Mouse (Mus musculus) forebrain, embryonic 13.5 days (tissue): ENCODE measurements at regions not wholly inside any gene's neighbourhood (a gene's known extent, or its start where the extent isn't known, plus 50 kb on each side); places are given as distances from the start of the nearest gene placed in this dataset.

Source experiments
- ATAC-seq: fragments of 200-750 bp; cut with Nextera tagmentation; 2 replicates; pipeline ENCODE4 v1.8.0; 2017
- H3K27ac ChIP-seq: fragments of 300-500 bp; sonication (generic); 2 replicates; pipeline ENCODE4 v1.5.1; 2015; ENCODE audit warnings: inconsistent platforms, mild to moderate bottlenecking, moderate library complexity
- H3K27me3 ChIP-seq: fragments of 300-500 bp; sonication (generic); 2 replicates; pipeline ENCODE4 v1.6.1; 2015; ENCODE audit warnings: mild to moderate bottlenecking, inconsistent platforms
- H3K36me3 ChIP-seq: fragments of 300-500 bp; sonication (generic); 2 replicates; pipeline ENCODE4 v1.6.1; 2015; ENCODE audit warnings: mild to moderate bottlenecking, inconsistent platforms; ENCODE audit not compliant: poor library complexity, severe bottlenecking
- H3K4me1 ChIP-seq: fragments of 300-500 bp; sonication (generic); 2 replicates; pipeline ENCODE4 v1.6.1; 2015; ENCODE audit warnings: inconsistent platforms
- H3K4me2 ChIP-seq: fragments of 300-500 bp; sonication (generic); 2 replicates; pipeline ENCODE4 v1.6.1; 2015; ENCODE audit warnings: inconsistent platforms, mild to moderate bottlenecking, moderate library complexity
- H3K4me3 ChIP-seq: fragments of 300-500 bp; sonication (generic); 2 replicates; pipeline ENCODE4 v1.5.1; 2015; ENCODE audit warnings: mild to moderate bottlenecking, inconsistent platforms
- H3K9ac ChIP-seq: fragments of 300-500 bp; sonication (generic); 2 replicates; pipeline ENCODE4 v1.6.1; 2015; ENCODE audit warnings: mild to moderate bottlenecking, inconsistent platforms
- H3K9me3 ChIP-seq: fragments of 300-500 bp; sonication (generic); replicated peaks from 2 replicates; pipeline ENCODE4 v1.6.1; 2016; ENCODE audit warnings: inconsistent platforms
- WGBS: fragments of 180-500 bp; shearing (Covaris S2); methylation state at CpG from one replicate; pipeline ENCODE4 v1.1.7; 2015; 5-methylcytosine and 5-hydroxymethylcytosine counted together

GRCm38 (mm10) chr7:130036235-130036634 is 444.6 kb downstream of the Wdr11 start:
- 11% methylated on average over 5 of the region's 5 CpGs for WGBS
- Histone ChIP-seq H3K4me2 (no peak overlapping the region), H3K9ac (no peak overlapping the region), H3K27me3 (peaks cover 7% of the 10 kb centered on the region), H3K4me1 (peaks cover 12% of the 10 kb centered on the region), H3K36me3 (no peaks in the 10 kb centered on the region), H3K9me3 (no peaks in the 10 kb centered on the region), H3K4me3 (no peak overlapping the region), H3K27ac (no peak overlapping the region)
- ATAC-seq, result no peak

- no peak overlapping the region for H3K9ac ChIP-seq
- no peak overlapping the region for H3K4me2 ChIP-seq
- peaks cover 12% of the 10 kb centered on the region for H3K4me1 ChIP-seq
- no peaks in the 10 kb centered on the region for H3K9me3 ChIP-seq
- peaks cover 7% of the 10 kb centered on the region for H3K27me3 ChIP-seq
- H3K36me3 ChIP-seq, result no peaks in the 10 kb centered on the region
- H3K4me3 ChIP-seq, result no peak overlapping the region
- 64% methylated on average over 8 of the region's 8 CpGs for WGBS
- ATAC-seq, result no peak
- H3K27ac ChIP-seq, result no peak overlapping the region
Observed at GRCm38 (mm10) chr7:130036845-130037572, 445.3 kb downstream of the Wdr11 start.

GRCm38 (mm10) chr7:130037573-130037925 is 445.9 kb downstream of the Wdr11 start:
- H3K36me3 ChIP-seq, result no peaks in the 10 kb centered on the region
- no peak overlapping the region for H3K4me3 ChIP-seq
- WGBS, result 83% methylated on average over 4 of the region's 4 CpGs
- H3K27me3 ChIP-seq, result peaks cover 7% of the 10 kb centered on the region
- H3K9me3 ChIP-seq, result no peaks in the 10 kb centered on the region
- no peak overlapping the region for H3K4me2 ChIP-seq
- ATAC-seq, result no peak
- no peak overlapping the region for H3K9ac ChIP-seq
- peaks cover 12% of the 10 kb centered on the region for H3K4me1 ChIP-seq
- H3K27ac ChIP-seq, result no peak overlapping the region

- Histone ChIP-seq H3K9me3 (no peaks in the 10 kb centered on the region), H3K4me1 (peaks cover 12% of the 10 kb centered on the region), H3K27me3 (peaks cover 10% of the 10 kb centered on the region), H3K4me2 (no peak overlapping the region), H3K4me3 (no peak overlapping the region), H3K27ac (no peak overlapping the region), H3K9ac (no peak overlapping the region), H3K36me3 (no peaks in the 10 kb centered on the region)
- no peak for ATAC-seq
- WGBS, result 84% methylated on average over 8 of the region's 8 CpGs
Observed at GRCm38 (mm10) chr7:130040596-130040995, 448.9 kb downstream of the Wdr11 start.

GRCm38 (mm10) chr7:130041402-130041965 is 449.8 kb downstream of the Wdr11 start:
- ATAC-seq, result no peak
- Histone ChIP-seq H3K9me3 (no peaks in the 10 kb centered on the region), H3K4me1 (peaks cover 9% of the 10 kb centered on the region), H3K36me3 (no peaks in the 10 kb centered on the region), H3K9ac (no peak overlapping the region), H3K4me2 (no peak overlapping the region), H3K27me3 (peaks cover 14% of the 10 kb centered on the region), H3K4me3 (no peak overlapping the region), H3K27ac (no peak overlapping the region)
- WGBS, result 94% methylated on average over 11 of the region's 11 CpGs

GRCm38 (mm10) chr7:130042296-130042910 is 450.7 kb downstream of the Wdr11 start:
- WGBS, result 49% methylated on average over 5 of the region's 5 CpGs
- H3K9me3 ChIP-seq, result no peaks in the 10 kb centered on the region
- no peak overlapping the region for H3K4me2 ChIP-seq
- peaks cover 19% of the 10 kb centered on the region for H3K27me3 ChIP-seq
- no peak overlapping the region for H3K27ac ChIP-seq
- no peaks in the 10 kb centered on the region for H3K36me3 ChIP-seq
- no peak overlapping the region for H3K4me3 ChIP-seq
- no peak overlapping the region for H3K9ac ChIP-seq
- no peak for ATAC-seq
- H3K4me1 ChIP-seq, result no peaks in the 10 kb centered on the region

- H3K9me3 ChIP-seq, result no peaks in the 10 kb centered on the region
- H3K9ac ChIP-seq, result no peak overlapping the region
- no peaks in the 10 kb centered on the region for H3K36me3 ChIP-seq
- ATAC-seq, result no peak
- H3K27ac ChIP-seq, result no peak overlapping the region
- WGBS, result 68% methylated on average over 21 of the region's 21 CpGs
- H3K4me2 ChIP-seq, result no peak overlapping the region
- peaks cover 22% of the 10 kb centered on the region for H3K27me3 ChIP-seq
- peaks cover 7% of the 10 kb centered on the region; the same call in 1 of the 2 replicates for H3K4me1 ChIP-seq
- no peak overlapping the region for H3K4me3 ChIP-seq
Observed at GRCm38 (mm10) chr7:130043397-130044234, 452.0 kb downstream of the Wdr11 start.

GRCm38 (mm10) chr7:130044235-130044553 is 452.5 kb downstream of the Wdr11 start:
- Histone ChIP-seq H3K9ac (no peak overlapping the region), H3K9me3 (no peaks in the 10 kb centered on the region), H3K27me3 (peaks cover 22% of the 10 kb centered on the region), H3K4me3 (no peak overlapping the region), H3K27ac (no peak overlapping the region), H3K36me3 (no peaks in the 10 kb centered on the region), H3K4me2 (no peak overlapping the region), H3K4me1 (peaks cover 7% of the 10 kb centered on the region; the same call in 1 of the 2 replicates)
- 87% methylated on average over 6 of the region's 6 CpGs for WGBS
- ATAC-seq, result no peak

GRCm38 (mm10) chr7:130044581-130044980 is 452.9 kb downstream of the Wdr11 start:
- H3K9me3 ChIP-seq, result no peaks in the 10 kb centered on the region
- no peaks in the 10 kb centered on the region for H3K36me3 ChIP-seq
- no peak overlapping the region for H3K9ac ChIP-seq
- no peak overlapping the region for H3K4me3 ChIP-seq
- WGBS, result 67% methylated on average over 6 of the region's 6 CpGs
- no peak for ATAC-seq
- H3K27me3 ChIP-seq, result peaks cover 22% of the 10 kb centered on the region
- peaks cover 7% of the 10 kb centered on the region; the same call in 1 of the 2 replicates for H3K4me1 ChIP-seq
- no peak overlapping the region for H3K4me2 ChIP-seq
- H3K27ac ChIP-seq, result no peak overlapping the region

- Histone ChIP-seq H3K9ac (no peak overlapping the region), H3K27me3 (peaks cover 20% of the 10 kb centered on the region; the same call in 1 of the 2 replicates), H3K27ac (no peak overlapping the region), H3K4me3 (no peak overlapping the region), H3K36me3 (no peaks in the 10 kb centered on the region), H3K4me1 (peaks cover 7% of the 10 kb centered on the region; the same call in 1 of the 2 replicates), H3K9me3 (no peaks in the 10 kb centered on the region), H3K4me2 (no peak overlapping the region)
- WGBS, result 69% methylated on average over 2 of the region's 2 CpGs
- ATAC-seq, result no peak
Observed at GRCm38 (mm10) chr7:130046086-130046485, 454.4 kb downstream of the Wdr11 start.

GRCm38 (mm10) chr7:130047293-130048034 is 455.8 kb downstream of the Wdr11 start:
- no peak for ATAC-seq
- Histone ChIP-seq H3K4me1 (peaks cover 7% of the 10 kb centered on the region; the same call in 1 of the 2 replicates), H3K27me3 (peaks cover 20% of the 10 kb centered on the region; the same call in 1 of the 2 replicates), H3K9ac (no peak overlapping the region), H3K27ac (no peak overlapping the region), H3K4me3 (no peak overlapping the region), H3K4me2 (no peak overlapping the region), H3K36me3 (no peaks in the 10 kb centered on the region), H3K9me3 (no peaks in the 10 kb centered on the region)
- 43% methylated on average over 11 of the region's 11 CpGs for WGBS
